Mouse (Mus musculus) lung, postnatal 0 days (tissue): ENCODE data around the gene Rundc3a.
A peak's percentile ranks its signal among the peaks of the same experiment; 100 is the strongest.

ENCODE experiments used
- CTCF ChIP-seq: IDR thresholded peaks from 2 replicates; pipeline ENCODE4 v1.5.1; 2016; ENCODE audit warnings: antibody characterized with exemption, mild to moderate bottlenecking
- EP300 ChIP-seq: IDR thresholded peaks from 2 replicates; pipeline ENCODE4 v1.6.1; 2016; ENCODE audit warnings: antibody characterized with exemption, mild to moderate bottlenecking, control low read depth

- TF ChIP-seq EP300 (peak; percentile 43; the same call in 1 of the 2 replicates), CTCF (no peak)
Observed at GRCm38 (mm10) chr11:102445891-102446361, 52.7 kb downstream of the Rundc3a start.
